Mouse (Mus musculus) thymus, adult 2 months (tissue): ENCODE results near the gene Asb3.

Experiments
- CTCF ChIP-seq: fragments of 200-500 bp; IDR thresholded peaks from 2 replicates; pipeline ENCODE4 v1.5.1; 2012; ENCODE audit warnings: mild to moderate bottlenecking, control low read depth, low read length, moderate library complexity, borderline replicate concordance; ENCODE audit not compliant: control insufficient read depth, poor library complexity, insufficient read depth; ENCODE audit errors: extremely low read depth
- POLR2A ChIP-seq: fragments of 200-500 bp; IDR thresholded peaks from 2 replicates; pipeline ENCODE4 v1.6.1; 2012; ENCODE audit warnings: mild to moderate bottlenecking, low read length, control low read depth, moderate library complexity; ENCODE audit not compliant: control insufficient read depth, poor library complexity, insufficient read depth; ENCODE audit errors: extremely low read depth

DNA sequence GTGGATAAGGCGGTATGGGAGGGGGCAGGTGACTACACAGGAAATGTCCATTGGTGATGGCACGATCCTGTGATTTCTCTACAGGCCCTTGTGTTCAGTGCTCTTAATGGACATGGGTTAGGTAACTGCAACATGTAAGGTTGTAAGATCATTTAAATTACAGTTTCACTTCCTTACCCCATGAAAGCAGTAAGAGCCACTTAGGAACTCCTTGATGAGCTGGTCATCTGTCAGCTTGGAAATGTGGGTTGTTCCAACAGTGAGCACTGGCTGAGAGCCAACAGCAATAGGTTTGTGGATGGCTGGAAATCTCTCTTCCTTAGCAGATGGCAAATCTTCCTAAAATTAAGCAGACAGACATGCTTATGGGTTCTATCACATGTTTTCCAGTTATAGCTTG, 58.3 kb downstream of the Asb3 start:
- no peak for TF ChIP-seq POLR2A
- no peak for TF ChIP-seq CTCF
